Mouse (Mus musculus): ENCODE measurements at regions not wholly inside any gene's neighbourhood (a gene's known extent, or its start where the extent isn't known, plus 50 kb on each side); places are given as distances from the start of the nearest gene placed in this dataset.

GRCm38 (mm10) chr15:49451310-49451709, 4433.4 kb upstream of the Gm7489 start:
- TF ChIP-seq CTCF (IDR thresholded peaks at IDR 0.05) = no peak
- TF ChIP-seq EP300 (IDR thresholded peaks at IDR 0.05; ENCODE audit: insufficient read depth, low read depth, low read length) = no peak
- TF ChIP-seq POLR2A (IDR thresholded peaks at IDR 0.05; ENCODE audit: insufficient read depth, low read depth, low read length) = no peak
